Mouse (Mus musculus) spleen, postnatal 14 days (tissue): ENCODE results near the gene Dars2.
"Not testable (repeated sequence)": the region's sequence is repeated elsewhere in the genome, so short reads cannot be mapped to it uniquely, and the experiment has no call there.

ENCODE experiments used
- DNase-seq, 2 experiments: peaks; one replicate each; pipeline ENCODE4 v3.0.0; 2021 to 2022; ENCODE audit warnings: low spot score in 2 of 2

Gene Dars2

GRCm38 (mm10) chr1:161035281-161035785 is 35.1 kb downstream of the Dars2 start:
- peak in 1 of 2 experiments; percentile 45 for DNase-seq

DNA sequence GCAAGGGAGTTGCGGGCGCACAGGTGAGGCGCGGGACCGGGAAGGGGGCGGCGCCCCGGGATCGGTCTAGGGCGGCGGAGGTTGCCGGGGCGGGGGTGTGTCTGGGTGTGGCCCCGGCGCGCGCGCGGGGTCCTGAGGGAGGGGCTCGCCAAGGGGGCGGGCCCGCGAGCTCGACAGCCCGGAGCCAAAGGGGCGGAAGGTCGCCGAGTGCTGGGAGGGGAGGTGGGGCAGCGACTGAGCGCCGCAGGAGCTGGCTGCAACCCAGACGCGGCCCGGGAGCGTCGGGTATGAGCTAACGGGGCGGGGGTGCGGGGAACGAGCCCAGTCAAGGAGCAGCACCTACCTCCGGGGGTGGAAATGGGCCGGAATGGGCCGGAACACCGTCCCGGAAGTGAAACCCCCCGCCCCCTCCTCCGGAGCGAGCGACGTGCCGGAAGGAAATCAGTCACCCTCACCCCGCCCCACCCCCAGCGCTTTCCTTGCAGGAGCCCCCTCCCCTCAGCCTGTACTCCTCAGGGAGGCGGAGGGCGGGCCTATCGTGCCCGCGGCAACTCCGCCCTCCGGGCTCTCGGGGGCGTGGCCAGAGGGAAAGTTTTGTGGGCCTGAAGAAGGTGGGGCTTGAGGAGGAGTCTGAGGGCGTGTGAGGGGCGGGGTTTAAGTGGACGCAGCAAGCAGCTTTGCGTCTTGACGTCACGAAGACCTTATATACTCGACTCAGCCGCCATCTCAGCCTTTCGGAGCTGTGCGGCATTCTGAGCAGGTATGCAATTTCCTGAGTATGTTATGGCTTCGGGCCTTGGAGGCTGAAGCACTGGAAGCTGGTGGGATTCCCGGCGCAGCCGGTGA is 35.8 kb downstream of the Dars2 start, which contains the start of gene Zbtb37:
Gene Zbtb37, minus strand, starts transcription at position 415 of the 846 bp plus-strand sequence.
- peak; percentile 98 for DNase-seq

DNA sequence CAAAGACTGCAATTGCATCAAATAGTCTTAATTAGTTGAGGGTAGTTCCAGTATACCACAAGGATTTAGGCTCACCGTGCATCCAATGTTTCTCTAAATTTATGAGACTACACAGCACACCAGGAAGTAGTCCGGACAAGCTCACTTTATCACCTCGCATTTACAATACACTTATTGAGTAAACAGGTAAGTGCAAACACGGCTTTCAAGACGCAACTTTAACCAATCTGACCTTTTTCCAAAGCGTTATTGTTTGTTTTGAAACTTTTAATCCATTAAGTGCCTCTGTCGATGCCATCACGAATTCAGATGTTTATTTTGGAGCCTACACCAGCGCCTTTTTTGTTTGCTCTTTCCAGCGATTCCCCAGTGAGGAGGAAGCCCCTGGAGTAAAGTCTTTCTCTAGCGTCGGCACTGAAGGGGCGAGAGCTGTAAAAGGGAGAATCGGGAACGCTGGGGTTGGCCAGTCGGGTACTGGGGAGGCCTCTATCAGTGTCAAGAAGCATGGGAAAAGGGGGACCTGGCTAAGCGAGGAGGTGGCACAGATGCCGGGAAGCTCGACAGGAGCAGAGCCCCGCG is 36.5 kb downstream of the Dars2 start:
- DNase-seq: no peak

- DNase-seq: no peak
Measured at GRCm38 (mm10) chr1:161032345-161032744, 38.1 kb downstream of the Dars2 start.

DNA sequence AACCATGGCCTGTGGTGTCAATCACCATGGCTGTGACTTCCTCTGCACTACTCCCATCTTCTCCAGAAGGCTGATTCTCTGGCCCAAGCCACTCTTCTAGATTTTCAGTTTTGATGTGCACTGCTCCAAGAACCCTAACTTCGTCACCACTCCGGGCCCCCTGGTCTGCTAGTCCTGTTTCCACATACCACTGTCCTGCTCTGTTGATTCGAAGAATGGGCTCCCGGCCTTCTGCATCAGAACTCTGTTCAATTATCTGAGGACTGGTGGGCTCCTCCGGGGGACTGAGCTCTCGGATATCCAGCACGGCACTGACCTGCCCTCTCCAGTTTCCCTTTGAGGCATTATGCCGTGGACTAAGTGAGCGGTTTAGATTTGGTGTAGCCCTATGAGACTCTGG is 38.6 kb downstream of the Dars2 start:
- DNase-seq: no peak

DNA sequence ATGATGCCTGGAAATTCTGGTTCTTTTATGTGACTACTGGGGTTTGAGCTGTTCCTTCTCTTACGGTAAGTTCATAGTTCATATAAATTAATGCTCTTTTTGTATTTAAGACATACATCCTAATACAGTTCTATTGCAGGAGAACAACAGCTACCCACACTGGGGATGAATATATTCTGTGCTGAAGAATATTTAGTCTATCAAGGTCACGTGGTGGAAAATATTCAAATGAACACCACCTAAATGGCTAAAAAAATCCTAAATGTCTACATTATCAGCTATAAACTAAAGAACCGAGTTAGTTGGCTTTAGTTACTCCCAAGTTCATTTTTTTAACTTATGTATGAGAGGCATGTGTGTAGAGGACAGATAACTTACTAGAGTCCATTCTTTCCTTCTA is 40.4 kb downstream of the Dars2 start:
- no peak for DNase-seq

DNA sequence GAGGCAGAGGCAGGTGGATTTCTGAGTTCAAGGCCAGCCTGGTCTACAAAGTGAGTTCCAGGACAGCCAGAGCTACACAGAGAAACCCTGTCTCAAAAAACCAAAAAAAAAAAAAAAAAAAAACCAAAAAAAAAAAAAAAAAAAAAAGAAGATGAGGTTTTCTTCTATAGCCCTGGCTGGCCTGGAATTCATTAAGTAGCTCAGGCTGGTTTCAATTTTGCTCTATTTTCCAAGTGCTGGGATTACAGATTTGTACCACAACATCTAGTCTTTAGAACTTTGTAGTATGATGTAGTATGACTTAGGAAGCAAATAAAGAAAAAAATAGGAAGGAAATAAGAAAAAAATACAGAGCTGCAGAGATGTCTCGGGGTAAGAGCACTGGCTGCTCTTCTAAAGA is 42.0 kb downstream of the Dars2 start:
- not testable (repeated sequence) for DNase-seq

DNA sequence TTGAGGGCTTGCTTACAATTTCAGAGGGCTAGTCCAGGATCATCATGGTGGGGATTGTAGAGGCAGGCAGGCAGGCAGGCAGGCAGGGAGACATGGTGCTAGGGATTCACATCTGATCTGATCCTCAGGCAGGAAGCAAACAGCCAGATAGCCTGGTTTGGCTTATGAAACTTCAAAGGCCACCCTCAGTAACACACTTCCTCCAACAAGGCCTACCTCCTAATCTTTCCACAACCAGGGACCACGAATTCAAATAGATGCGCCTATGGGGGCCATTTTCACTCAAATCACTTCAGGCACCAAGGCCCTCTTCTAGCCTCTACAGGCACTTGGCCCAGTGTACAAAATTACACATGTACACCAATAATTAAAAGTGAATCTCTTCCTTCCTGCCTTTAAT is 43.3 kb downstream of the Dars2 start:
- no peak for DNase-seq

DNA sequence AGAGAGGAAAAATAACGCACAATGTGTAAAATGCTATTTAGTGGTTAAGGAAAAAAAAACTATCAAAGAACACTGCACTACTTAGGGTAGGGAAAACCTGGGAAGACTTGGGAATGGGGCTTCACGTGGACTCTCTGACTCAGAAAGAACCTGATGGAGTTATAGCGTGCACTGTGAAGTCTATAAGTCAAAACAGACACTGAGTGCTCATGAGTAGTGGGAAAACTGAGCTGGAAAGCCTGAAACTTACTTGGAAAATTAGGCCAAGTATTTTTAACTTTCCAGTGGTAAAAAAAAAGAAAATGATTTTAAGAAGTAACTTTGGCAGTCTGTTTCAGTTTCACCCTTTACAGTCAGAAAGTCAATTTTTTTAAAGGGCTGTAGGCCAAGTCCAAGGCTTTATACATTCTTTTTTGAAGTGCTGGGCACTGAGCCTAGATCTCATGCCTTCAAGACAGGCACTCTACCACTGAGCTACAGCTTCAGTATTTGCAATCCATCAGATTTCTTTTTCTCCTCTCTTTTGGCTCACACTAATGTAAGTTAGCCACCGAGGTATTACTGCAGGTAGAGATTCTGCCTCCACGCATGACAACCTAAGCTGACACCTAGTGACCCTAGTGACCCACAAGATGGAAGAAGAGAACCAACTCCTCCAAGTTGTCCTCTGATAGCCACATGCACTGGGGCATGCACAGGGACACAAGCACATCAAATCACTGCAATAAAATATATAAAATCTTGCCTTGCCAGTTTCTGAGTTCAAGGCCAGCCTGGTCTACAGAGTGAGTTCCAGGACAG is 44.8 kb downstream of the Dars2 start:
- no peak for DNase-seq

- DNase-seq: no peak
Measured at GRCm38 (mm10) chr1:161020051-161020450, 50.4 kb downstream of the Dars2 start.

DNA sequence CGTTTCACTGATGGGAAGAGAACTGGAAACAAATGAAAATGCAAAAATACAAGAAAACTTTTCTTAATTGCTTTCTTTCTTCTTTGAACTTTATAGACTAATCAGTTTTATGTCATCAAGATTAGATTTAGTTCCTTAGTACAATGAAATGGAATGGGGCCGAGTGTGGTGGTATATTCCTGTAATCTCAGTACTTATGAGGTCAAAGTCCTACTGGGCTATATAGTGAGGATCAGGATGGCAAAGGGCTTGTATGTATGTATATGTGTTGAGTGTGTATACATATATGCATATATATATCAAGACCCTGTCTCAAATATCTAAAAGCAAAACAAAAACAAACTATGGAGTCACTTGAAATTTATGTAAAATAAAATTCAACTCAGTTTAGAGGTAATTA is 54.1 kb downstream of the Dars2 start:
- DNase-seq: no peak

DNA sequence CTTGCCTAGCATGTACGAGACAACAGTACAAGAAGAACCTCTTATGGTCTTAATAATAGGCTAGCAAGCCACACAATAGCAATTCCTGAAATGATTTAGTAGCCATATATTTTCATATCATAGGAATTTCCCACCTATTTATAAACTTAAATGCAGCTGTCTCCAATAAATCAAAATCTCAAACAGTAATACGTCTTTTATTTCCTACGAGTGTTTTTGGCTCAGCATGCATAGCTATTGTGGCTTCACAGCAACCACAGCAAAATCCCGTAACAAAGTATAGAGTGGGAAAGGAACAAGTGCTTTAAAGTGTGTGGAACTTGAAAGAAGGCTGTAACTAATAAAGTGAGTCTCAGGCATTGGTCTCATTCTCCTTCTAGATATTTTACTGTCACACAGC is 60.0 kb downstream of the Dars2 start:
- DNase-seq: no peak

DNA sequence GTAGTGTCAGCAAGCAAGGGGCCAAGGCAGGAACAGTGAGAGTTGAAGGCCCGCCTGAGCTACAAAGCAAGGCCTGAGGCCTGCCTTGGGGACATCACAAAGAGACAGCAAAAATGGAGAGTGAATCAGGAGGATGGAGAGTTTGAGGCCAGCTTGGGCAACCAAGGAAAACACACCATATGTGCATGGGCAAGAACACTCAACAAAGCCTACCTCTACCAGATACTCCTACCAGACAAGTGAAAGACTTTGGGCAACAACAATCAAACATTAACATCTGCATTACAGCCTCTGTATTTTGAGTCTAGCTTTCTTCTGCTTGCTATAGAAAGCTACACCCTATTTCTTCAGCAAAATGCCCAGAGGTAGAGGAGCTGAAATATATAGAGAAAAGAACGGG is 62.4 kb downstream of the Dars2 start:
- DNase-seq: no peak

GRCm38 (mm10) chr1:161006471-161006870 is 64.0 kb downstream of the Dars2 start:
- DNase-seq: no peak

GRCm38 (mm10) chr1:161005526-161005925 is 64.9 kb downstream of the Dars2 start:
- DNase-seq: no peak

DNA sequence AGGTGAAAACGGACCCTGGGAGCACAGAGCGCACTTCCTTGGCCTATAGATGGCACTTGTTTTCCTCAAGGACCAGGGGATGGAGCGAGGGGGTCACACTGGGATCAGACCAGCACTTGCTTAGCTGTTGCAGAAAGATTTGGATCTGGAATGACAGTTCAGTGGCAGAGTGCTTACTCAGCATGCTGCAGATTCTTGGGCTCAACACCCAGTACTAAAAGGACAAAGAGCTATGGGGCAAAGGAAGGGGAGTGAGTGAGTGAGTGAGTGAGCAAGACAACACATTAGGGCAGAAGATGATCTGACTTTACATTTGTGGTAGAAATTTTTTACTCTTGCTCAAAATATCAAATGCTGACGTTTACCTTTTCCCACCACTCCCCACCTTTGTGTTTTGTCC is 65.5 kb downstream of the Dars2 start:
- DNase-seq: no peak

- no peak for DNase-seq
Measured at GRCm38 (mm10) chr1:160993851-160994250, 76.6 kb downstream of the Dars2 start.
